Mouse (Mus musculus) left cerebral cortex, adult 9 months (tissue): ENCODE results near the gene Zfp286.

Experiments
- DNase-seq, 2 experiments: peaks; one replicate each; pipeline ENCODE4 v3.0.0; 2022; ENCODE audit warnings: low spot score in 2 of 2

Gene Zfp286

DNA sequence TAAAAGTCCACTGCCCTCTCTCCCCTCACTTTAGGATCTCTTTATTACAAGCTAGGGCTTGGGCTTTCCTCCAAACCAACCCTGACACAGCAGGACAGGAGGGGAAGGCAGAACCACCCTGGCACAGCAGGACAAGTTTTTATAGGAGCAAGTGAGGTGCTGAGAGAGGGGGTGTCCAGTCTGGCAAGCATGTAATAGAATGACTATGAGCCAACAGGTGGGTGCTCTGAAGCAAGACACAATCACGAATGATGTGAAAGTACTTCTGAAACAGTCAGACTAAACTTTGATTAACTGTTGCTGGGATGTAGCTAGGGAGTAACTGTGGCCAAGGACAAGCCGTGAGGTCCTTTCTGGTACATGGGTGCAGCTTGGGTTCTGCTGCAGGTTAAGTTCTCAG lies 83.1 kb downstream of the Zfp286 start:
- DNase-seq = no peak
